Mouse (Mus musculus): Measurements from ENCODE around the gene Aplp2.

The Aplp2 gene

DNA sequence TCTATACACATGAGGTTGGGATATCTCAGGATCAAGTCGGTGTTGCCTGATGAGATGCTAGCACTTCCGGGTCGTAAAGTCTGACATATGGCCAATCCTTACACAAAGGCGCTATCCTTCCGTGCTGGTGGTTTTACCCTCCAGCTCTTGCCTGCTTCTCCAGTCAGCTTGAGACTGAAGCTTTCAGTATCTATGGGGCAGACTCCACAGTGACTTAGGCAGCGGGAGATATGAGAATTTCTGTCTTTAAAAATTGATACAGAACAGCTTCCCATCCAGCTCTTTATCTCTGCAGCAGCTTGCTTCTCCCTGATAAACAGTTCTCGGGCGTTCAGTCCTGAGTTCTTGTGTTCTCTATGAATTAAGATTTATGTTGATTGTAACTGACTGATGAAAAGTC, 14.9 kb upstream of the Aplp2 start:
- no peak for DNase-seq (ENCODE audit: low spot score in 2 of 2)

DNA sequence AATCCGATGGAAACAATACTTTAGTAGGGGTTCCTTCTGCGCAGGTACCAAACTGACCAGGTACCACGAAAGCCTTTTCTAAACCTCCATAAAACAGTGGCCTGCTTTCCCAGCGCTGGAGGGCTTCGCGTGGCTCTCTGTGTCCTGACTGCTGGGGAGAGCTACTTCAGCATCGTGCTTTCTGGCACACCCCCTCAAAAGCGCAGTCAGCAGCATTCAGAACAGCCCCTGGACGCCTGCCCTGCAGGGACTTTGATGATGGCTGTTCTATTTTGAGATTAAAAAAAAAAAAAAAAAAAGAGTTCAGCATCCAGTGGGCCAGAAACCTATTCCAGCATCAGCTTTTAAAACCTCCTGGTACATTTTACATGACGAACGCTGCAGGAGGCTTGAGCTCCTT, 14.2 kb upstream of the Aplp2 start:
- peak in 1 of 2 experiments; percentile 50 for DNase-seq (ENCODE audit: low spot score in 2 of 2)

DNA sequence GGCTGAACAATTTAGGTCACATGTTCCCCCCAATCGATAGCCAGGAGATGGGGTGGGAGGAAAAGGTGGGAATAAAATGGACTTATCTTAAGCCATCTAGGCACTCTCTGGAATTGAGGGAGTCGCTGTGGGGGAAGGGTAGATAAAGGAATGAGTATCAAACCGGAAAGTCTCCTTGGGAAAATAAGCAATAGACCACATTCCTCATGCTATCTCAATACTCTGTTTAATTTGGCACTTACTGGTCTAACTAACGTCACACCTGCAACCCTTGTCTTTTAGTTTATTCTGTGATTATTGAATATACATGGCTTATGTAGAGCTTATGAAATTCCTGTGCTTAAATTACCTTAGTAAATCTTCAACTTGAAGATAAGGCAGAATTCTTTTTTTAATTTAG, 11.9 kb upstream of the Aplp2 start:
- DNase-seq (ENCODE audit: low spot score in 2 of 2): no peak

DNA sequence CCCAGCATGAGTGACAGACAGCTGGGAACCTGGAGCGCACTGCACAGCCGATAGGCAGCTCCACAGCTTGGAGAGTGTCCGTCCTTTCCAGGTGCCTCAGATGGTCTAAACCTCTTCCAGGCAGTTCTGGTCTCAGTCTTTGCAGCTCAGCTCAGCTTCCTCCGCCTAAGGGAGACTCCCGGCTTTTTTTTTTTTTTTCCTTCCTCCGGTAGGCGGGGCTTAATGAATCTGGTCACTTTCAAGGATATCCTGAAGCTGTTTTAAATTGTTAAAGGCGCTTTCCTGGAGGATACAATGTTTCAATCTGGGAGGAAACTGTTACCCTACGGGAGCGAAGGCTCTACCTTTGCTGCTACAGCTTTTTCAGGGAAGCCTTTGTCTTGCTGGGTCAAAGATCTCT, 9.6 kb upstream of the Aplp2 start:
- no peak for DNase-seq (ENCODE audit: low spot score in 2 of 2)

DNA sequence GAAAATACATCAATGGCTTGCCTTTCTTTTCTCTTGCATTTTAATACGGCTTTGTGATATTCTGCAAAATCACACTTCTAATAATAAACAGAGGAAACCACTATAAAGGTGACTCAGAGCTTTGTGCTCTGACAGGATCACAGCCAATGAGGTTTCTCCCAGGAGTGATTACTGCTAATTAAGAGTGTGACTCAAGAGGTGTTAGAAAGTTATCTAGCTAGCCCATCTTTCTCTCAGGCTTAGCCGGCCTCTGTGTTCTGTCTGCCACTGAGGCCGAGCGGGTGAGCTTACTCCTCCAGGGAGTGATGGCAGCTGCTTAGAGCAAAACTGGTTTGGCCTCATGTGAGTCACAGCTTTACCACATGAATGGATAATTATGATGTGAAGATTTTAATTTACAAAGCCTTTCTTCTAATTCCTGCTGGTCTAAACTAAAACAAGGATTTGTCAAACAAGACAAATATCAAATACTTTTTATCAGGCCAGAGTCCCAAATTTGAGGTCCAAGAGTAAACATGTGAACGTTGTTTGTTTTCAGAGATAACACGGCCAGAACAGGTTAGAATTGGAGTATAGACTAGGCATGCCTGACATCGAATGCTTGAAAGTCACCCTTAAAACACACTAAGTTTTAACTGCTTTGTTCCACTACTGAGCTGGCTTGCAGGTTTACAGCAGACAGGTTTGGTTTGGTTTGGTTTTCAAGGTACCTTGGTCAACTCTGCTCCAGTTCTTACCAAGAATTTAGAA, 6.2 kb upstream of the Aplp2 start:
- no peak for DNase-seq (ENCODE audit: low spot score in 2 of 2)

DNA sequence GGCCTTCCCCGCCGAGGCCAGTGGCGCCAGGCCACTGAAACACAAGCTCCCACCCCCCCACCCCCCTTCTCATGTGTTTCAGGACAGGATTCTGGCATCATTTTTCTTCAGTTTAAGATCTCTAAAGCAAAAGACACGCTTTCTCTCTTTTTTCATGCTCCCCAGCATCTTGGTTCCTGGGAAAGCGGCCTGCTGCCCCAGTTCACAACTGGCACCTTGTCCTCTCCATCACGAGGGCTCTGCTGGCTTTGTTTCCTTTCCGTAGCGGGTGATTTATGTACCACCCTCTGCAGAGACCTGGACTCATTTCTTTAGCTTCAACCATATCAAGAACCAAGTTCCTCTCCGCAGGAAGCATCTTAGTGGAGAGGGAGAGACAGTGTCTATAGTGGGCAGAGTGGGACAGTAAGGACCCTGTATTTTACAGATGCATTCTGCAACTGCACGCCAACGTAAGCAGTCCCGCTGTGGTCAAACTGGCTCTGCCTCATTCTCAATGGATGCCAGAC, 939 bp upstream of the Aplp2 start:
- DNase-seq (ENCODE audit: low spot score in 2 of 2): no peak

DNA sequence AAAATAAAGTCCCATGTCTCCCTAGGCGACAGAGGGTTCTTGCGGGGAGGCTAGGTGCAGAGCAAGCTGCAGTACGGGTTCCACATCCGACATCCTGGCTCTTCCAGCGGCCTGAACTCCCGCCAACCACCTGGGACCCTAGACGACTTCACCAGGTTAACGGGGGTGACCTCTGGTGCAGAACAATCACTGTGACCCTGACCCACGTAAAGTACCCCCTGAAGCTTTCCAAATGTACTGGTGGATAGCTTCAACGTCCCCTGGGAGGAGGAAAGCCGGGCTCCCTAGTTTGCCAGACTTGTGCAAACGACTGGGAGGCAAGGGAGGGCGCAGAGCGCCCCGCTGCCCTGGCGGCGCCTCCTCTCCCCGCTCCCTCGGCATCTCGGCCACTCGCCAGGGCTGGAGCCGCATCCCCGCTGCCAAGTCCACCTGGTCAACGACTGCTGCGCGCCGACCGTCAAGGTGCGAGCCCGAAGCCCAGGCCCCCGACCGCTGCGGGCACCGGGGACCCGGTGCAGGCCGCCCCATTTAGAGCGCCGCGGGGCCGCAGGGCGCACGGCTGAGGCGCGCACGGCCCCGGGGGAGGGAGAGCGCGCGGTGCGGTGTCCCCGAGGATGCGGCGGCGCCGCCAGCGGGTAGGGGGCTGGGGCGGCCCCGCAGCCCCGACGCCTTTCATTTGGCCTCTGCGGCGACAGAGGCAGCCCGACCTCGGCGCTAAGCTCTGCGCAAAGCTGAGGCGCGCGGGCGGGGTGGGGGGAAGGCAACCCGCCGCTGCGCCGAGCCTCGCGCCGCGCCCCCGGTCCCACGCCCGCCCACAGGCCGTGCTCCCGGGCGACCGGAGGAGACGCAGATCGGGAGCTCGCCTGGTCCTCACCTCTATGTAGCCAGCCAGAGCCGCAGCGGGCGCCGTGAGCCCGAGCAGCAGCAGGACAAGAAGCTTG, 596 bp downstream of the Aplp2 start:
- DNase-seq (ENCODE audit: low spot score in 2 of 2): no peak

DNA sequence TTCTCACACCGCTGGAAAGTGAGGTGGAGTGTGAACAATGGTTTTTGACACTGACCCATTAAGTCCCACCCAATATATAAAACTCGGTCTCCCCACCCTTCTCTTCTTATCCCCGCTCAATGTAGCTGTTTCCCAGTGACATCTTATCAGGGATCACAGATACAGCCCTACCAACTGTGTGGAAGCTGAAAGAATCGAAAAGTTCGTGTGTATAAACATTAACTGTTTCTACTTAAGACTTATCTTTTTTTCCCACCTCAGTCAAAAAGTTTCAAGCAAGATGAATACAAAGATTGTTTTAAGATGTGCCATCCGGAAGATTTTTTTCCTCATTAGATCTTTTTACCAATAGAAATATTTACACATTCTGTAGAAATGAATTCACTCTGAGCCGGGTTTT, 1.5 kb downstream of the Aplp2 start:
- no peak for DNase-seq (ENCODE audit: low spot score in 2 of 2)

DNA sequence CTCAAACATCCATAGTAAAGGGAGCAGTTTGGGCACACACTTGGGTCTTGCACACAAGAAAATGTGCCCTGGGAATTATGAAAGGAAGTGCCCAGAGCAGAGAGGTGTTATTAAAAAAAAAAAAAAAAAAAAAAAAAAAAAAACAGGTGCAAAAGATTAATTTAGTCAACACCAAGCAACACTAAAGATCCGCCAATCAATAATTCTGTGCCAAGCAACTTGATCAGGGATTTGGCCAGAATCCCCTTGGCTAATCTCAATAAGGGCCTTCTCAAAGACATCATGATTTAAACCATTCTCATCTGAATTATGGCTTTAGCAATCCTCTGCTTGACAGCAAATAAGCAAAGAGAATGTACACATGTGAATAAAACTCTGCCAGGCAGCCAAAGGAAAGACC, 2.1 kb downstream of the Aplp2 start:
- DNase-seq (ENCODE audit: low spot score in 2 of 2): no peak

DNA sequence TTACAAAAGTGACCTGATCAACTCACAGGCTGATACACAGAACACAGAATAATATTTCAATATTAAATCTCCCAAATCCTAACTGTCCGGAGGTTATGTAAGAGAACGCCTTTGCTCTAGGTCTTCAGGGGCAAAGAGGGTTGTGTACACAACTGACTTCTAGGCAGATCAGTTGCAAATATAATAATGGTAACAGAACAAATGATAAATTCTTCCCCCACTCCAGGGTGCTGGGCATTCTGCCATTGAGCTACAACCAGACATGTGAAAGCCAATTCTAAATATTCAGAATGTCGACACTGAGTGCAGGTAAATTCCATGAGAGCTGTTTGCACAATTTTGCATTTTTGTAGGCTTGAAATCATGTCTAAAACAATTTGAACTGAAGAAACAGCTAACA, 3.9 kb downstream of the Aplp2 start:
- DNase-seq (ENCODE audit: low spot score in 2 of 2): no peak

DNA sequence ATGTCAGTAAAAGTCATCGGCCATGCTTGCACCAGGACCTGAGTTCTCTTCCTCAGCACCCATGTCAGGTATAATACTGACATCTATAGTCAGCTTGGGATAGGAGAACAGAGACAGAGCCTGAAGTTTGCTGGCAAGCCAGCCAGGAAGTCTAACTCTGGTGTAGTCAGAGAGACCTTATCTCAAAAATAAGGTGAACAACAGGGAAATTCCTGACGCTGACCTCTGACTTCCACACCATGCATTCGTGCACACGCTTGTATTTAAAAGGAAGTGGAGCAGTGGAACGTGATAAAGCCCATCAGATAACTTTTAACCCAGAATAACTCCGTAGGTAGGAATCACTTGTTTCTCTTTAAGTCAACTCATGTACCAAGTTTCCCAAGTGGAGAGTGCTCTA, 6.9 kb downstream of the Aplp2 start:
- no peak for DNase-seq (ENCODE audit: low spot score in 2 of 2)

DNA sequence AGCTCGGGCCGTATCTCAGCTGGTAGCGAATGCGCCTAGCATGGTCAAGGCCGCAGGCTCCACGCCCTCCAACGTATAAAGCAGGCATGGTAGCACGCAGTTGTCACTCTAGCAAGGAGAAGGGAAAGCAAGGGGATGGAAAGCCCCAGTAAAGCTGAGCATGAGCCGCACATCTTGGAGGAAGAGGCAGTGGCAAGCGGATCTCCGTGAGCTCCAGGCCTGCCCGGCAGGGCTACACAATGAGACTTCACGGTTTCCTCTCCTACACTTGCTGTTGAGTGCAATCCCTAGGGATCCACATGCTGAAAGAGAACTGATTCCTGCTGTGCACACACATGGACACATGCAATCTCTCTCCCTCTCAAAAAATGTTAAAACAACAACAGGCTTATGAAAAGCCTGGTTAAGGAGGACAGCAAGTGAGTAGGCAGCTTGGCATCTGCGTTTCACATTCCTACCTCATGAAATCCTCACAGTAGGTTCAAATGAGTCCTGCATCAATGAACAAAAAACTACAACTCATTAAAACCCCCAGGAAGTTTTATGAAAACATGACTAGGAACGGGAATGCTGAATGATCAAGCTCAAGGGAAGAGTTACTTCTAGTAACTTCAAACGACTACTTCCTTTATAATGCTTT, 7.9 kb downstream of the Aplp2 start:
- DNase-seq (ENCODE audit: low spot score in 2 of 2): no peak

DNA sequence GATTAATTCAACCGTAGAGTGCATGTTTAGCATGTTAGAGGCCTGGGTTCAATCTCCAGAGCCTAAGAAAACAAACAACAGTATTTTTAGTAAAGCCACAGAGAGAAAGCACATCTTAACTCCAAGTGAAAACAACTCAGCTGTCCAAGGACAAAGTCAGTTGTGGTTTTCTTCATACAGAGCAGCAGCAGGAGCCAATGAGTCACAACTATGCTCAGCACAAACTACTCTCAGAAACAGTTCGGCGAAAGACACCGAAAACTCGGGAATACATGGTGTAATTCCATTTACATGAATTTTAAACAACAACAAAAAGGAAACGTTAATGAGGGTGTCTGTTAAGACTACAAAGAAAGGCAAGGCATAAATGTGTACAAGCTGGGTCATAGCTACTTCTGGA, 8.5 kb downstream of the Aplp2 start:
- no peak for DNase-seq (ENCODE audit: low spot score in 2 of 2)

DNA sequence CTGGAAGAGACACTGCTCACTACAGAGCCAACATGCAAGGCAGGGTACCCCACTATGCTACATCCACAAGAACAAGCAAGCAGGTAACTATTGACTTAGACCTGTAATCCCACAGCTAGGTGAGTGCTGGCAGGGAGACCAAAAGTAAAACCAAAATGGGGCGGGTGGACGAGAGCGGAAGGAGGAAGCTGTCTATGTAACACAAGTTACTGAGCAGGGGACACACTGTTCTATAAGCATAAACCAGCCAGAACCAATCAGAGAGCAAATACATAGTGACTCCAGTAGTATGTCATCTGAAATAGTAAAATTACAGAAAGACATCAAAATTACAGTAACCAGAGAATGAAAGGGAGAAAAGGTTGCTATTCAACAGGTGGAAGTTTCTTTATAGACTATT, 13.0 kb downstream of the Aplp2 start:
- DNase-seq (ENCODE audit: low spot score in 2 of 2): no peak

DNA sequence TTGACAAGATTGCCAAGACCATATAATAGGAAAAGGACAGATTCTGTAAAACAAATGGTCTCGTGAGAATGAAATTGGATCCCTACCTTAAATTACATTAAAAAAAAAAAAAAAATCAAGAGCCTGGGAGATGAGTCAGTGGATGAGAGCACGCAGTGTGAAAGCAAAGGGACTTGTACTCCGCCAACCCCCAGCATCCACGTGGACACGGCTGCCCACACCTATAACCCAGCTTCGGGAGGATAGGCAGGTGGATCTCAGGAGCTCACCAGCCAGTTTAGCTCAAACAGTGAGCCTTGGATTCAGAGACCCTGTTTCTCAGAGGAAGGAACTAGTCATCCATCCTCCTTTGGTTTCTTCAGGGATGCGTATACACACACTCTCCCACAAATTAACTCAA, 13.8 kb downstream of the Aplp2 start:
- DNase-seq (ENCODE audit: low spot score in 2 of 2): no peak

DNA sequence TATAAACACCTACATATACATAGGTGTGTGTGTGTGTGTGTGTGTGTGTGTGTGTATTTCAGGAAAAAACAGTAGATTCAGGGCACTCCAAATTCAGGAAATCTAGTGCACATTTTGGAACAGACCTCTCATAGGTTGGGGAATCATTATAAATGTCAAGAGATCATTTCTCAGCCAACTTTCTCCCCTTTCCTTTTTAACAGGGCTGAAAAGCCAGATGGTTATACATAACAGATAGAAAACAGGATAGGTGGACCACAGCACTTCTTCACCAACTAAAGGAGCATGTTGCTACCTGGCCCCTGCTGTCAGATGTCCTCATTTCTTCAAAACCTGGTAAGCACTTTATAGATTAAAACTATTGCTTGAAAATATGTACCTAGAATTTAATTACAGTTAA, 14.9 kb downstream of the Aplp2 start:
- DNase-seq (ENCODE audit: low spot score in 2 of 2): no peak

DNA sequence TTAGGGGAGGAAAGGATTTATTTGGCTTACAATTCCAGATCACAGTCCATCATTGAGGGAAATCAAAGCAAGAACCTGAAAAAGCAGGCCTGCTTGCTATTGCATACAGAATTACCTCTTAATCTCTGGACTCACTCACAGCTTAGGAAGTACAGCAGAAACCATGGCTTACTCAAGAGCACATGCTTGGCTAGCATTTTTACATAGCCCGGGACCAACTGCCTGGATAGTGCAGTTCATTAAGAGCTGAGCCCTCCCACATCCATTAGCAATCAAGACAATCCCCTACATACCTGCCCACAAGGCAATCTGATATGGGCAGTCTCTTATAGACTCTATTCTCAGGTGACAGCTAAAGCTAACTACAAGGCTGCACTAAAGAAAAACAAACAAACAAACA, 16.0 kb downstream of the Aplp2 start:
- DNase-seq (ENCODE audit: low spot score in 2 of 2): no peak

DNA sequence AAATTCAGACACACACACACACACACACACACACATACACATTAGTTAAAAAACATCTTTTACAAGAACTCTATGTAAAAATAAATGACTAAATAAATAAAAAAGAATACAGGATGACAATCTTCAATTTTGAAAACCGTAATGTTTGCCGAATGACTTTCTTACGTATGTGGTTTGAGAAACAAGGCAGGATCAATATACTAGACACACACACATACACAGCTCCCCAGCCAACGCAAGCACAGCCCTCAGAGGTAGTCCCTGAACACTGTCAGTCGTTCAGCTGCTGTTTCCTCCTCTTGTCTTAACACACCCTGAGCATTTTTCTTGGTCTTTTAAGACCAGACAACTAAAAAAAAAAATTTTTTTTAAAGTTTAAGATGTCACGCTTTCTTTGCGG, 19.2 kb downstream of the Aplp2 start:
- no peak for DNase-seq (ENCODE audit: low spot score in 2 of 2)

DNA sequence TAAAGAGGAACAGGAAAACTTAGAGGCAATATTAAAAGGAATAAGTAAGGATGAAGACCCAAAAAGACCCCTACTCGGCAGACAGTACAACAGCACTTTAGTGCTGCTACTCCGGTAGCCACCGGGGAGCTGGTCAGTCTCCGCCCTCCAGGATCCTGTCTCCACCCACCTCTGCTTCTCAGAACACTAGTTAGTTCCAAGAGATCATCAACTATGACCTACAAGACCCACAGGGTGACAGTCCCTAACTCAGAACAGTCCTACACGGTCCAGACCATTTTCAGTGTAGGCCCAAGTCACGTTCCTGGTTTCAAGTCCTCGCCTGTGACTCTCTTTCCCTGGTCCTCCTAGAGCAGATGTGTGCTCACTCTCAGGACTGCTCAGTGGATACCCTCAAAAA, 20.1 kb downstream of the Aplp2 start:
- DNase-seq (ENCODE audit: low spot score in 2 of 2): no peak

DNA sequence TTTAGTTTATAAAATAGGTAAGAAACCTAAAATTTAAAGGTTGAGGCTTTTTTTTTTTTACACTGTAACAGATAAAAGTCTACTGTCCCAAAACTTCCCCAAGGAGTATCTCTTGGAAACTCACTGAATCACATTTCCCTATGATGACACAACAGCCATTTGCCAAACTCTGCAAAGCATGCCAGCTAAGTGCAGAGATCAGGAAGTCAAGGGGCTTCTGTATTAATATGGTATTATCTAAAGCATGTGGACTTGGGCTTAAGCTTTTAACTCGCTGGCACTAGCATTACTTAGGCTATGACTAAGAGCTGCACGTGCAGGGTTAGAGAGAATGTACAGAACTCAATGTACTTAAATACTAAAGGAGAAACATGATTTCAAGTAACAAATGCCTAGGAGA, 22.4 kb downstream of the Aplp2 start:
- DNase-seq (ENCODE audit: low spot score in 2 of 2): no peak

DNA sequence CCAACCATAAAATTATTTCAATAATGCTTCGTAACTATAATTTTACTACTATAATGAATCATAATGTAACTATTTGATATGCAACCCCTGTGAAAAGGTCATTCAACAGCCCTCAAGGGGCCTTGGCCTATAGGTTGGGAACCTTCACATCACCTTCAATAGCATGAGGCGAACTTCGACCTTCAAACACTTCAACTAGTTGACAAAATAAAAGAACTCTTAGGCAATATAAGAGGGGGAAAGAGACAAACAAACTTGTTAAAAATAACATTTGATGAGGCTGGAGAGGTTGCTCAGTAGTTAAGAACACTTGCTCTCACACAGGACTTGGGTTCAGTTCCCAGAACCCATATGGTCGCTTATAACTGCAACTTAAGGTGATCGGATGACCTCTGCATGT, 27.2 kb downstream of the Aplp2 start:
- DNase-seq (ENCODE audit: low spot score in 2 of 2): no peak

DNA sequence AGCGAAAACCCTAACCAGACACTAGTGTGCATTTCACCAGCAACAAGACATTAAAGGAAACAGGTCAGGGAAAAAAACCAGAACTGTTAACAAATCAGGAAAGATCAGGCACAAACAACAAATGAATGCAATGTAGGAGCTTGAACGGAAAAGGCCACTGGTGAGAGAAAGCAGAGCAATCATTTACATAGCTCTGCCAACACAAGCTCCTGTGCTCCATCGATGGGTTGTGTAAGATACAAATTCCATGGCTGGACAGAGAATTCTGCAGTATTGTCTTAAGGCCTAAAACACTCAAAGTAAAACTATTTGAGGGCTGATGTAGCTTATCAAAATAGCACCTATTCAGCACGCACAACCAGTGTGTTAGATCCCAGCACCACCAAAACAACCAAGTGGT, 28.6 kb downstream of the Aplp2 start:
- DNase-seq (ENCODE audit: low spot score in 2 of 2): no peak

Measured in right cerebral cortex, postnatal 36 days (tissue).